Mouse (Mus musculus): ENCODE results near the gene Grhl1.
"Not testable (repeated sequence)": the region's sequence is repeated elsewhere in the genome, so short reads cannot be mapped to it uniquely, and the experiment has no call there.

The Grhl1 gene

DNA sequence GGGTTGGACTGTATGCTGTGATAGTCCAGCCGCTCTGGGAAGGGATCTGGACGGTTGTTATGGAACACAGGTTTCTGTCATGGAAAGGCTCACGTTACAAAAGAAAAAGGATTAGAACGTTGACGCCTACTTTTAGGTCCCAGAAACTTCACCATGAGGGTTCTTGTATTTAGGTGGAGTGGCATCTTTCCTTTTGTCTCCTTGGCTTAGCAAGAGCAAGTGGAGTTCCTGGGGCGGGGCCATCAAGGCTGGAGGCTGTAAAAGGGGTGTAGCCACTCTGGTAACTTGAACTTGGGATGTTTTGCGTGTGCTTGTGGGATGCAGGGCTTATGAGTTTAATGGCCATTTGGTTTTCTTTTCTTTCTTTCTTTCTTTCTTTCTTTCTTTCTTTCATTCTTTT is 18.3 kb downstream of the Grhl1 start:
- no peak for DNase-seq (ENCODE audit: low read depth, low spot score)

- no peak for DNase-seq (ENCODE audit: low read depth, low spot score)
Measured at GRCm38 (mm10) chr12:24592055-24592454, 20.0 kb downstream of the Grhl1 start.

DNA sequence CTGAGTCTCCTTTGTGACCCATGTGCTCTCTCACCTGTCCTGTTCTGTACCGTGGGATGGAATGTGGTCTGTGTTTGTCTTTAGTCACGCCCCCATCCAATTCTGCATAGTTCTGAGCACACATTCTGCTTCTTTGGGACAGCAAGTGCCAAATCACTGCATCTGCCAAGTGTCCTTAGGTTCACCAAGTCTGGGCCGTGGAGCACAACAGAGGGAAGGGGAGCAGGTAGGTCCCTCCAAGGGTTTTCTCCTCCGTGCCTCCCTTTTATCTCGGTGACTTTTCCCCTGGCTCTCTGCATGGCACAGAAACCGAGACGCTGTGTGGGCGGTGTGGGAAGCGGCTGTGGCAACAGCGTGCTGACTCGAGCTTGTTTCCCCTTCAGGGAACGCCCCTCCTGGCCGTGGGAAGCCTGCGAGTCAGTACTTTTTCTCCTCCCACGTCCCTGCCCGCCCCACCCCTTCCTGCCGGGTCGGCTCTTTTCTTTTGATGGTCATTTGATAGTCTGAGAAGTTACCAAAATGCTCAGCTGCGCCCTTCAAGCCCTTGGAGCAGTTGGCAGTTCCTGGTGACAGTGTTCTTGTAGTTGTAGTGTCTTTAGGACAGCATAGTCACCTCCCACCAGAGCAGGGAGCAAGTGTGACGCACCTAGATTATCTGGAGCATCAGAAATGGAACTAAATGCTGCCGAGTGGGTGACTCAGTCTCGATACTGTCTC is 21.0 kb downstream of the Grhl1 start:
- DNase-seq (ENCODE audit: low read depth, low spot score): no peak

- DNase-seq (ENCODE audit: low read depth, low spot score): no peak
Measured at GRCm38 (mm10) chr12:24597376-24597775, 25.3 kb downstream of the Grhl1 start.

- no peak for DNase-seq (ENCODE audit: low read depth, low spot score)
Measured at GRCm38 (mm10) chr12:24599366-24599895, 27.3 kb downstream of the Grhl1 start.

DNA sequence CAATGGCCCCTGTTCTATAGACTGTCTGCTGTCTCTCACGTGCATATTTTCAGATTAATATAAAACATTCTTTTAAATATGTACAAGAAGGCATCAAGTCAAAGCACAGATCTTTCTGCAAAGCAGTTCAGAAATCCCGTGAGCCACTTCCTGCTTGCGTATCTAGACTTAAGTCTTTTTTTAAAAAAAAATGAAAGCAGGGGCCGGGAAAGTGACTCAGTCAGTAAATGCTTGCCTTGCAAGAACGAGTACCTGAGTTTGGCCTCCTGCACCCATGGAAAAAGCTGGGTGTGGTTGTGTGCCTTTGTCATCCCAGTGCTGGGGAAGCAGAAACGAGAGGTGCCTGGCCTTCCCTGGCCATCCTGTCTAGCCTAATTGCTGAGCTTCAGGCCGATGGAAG is 28.0 kb downstream of the Grhl1 start:
- no peak for DNase-seq (ENCODE audit: low read depth, low spot score)

DNA sequence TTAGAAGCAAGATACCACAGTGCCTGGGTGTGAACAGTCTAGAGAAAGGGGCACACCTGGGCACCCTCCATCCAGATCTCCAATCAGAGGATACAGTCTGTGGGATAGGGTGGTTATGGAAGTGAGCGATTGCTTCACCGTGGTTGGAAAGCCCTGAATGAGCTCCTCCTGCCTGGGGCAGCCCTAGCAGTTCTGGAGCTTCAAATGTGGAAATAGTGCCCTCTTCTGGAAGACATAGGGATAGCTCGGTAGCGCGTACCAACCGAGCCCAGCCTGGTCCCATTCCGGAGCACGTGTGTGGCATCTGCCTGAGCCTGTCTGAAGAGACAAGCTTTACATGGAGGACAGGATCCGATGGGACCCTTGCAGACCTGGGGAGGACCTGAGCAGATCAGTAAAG is 28.7 kb downstream of the Grhl1 start:
- DNase-seq (ENCODE audit: low read depth, low spot score): no peak

DNA sequence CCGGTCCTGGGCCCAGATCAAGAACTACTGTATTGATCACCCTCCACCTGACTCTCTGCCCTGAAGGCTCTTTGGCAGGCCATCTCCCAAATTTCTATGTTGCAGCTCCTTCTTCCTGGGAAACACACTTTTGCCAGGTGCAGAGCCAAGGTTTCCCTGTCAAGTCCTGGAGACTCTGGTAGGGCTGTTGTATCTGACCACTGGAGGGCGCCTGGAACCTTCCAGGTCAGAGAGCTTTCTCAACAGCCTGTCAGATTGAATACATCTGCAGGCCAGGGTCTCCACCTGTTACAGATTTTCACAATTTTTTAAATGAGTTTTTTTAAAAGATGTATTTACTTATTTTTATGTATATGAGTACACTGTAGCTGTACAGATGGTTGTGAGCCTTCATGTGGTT is 31.2 kb downstream of the Grhl1 start:
- DNase-seq (ENCODE audit: low read depth, low spot score): no peak

DNA sequence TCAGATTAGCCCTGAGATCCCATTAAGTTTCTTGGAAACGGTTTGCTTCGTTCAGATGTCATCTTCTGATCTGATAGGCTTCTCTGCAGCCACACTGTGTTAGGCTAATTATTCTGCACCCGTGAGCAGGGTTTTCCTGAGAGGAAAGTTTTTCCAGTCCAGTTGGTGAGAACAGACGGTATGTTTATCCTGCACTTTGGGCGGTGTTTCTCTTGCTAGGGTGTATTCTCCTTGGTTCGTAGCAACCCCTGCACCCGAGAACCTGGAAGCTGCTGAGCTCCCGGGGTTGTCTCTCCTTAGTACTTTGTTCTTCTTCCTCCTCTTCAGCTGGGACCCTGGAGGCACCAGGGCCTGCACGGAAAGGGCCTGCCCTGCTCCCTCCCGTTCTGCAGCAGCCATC is 34.1 kb downstream of the Grhl1 start:
- DNase-seq (ENCODE audit: low read depth, low spot score): no peak

DNA sequence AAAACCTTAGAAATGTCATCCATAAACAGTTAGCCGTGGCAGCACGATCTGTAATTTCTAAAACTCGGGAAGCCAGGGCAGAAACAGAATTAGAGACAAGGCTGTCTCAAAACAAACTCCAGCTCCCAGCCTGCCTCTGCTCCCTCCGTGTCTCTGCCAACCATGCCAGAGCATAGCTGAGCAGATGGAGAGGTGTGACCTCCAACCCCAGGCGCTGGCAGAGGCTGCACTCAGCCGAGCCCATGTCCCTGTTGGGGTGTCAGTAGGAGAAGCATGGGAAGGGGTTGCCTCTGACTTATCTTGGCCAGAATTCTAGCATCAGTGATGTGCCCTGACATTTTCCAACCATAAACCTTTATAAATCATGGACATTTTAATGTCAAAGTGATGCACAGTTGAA is 40.5 kb downstream of the Grhl1 start:
- no peak for DNase-seq (ENCODE audit: low read depth, low spot score)

DNA sequence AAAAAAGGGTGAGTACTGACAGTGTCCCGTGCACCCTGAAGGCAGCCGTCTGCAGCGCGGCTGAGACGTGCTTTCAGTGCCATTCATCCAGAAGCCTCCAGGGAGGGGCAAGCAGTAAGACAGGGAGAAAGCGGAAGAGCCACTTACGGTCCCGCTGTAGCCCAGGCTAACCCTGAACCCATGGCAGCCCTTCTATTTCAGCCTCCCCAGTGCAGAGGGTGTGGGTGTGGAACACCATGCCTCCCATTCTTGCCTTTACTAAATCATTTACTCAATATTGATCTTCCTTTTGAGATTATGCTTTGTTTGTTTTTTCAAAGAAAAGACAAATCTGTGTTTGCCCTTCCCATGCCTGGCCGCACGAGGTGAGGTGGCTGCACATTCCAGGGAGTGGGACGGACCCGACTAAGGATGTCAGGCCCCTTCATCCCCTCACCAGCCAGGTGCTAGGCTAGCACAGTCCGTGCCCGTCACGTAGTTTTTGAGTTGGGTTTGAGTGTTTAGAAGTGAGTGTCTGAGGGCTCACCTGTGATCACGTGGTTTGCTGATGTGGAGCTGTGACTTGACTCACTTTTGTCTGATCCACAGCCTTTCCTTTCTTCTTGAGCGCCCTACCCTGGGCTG is 42.5 kb downstream of the Grhl1 start:
- no peak for DNase-seq (ENCODE audit: low read depth, low spot score)

GRCm38 (mm10) chr12:24615140-24615539 is 43.1 kb downstream of the Grhl1 start:
- no peak for DNase-seq (ENCODE audit: low read depth, low spot score)

- no peak for DNase-seq (ENCODE audit: low read depth, low spot score)
Measured at GRCm38 (mm10) chr12:24619436-24619835, 47.4 kb downstream of the Grhl1 start.

DNA sequence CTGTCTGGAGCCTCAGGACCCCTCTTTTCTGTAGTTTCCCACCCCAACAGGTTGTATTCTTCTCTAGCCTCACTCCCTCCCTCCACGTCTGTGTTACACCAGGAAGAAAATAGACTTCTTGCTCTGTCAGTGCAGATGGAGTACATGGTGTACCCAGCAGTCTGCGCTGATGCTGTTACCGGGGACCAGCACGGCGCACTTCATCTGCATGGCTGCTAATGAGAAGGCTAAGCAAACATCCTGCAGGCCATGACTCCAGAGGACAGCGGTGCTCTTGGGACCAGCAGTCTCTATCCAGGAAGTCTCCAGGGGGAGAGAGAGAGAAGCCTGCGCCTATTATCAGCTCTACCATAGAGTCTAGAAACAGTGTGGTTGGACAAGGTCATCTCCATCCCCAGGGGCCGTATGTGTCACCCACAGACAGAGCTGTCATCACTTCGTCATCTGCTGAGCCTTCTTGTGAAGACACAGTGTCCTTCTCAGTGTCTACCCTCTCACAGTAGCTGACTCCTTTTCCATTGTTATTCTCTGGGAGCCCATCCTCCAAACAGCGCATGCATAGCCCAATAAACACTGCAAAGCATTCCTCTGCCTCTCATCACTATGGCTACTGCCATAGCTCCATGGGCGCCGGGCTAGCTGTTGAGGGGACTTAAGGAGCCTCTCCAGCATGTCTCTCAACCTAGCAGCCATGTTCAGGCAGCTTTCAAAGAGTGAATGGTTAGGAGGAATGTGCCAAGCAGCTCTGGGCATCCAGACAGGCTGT is 51.6 kb downstream of the Grhl1 start:
- DNase-seq (ENCODE audit: low read depth, low spot score): no peak

GRCm38 (mm10) chr12:24626401-24626800 is 54.3 kb downstream of the Grhl1 start:
- DNase-seq (ENCODE audit: low read depth, low spot score): no peak

GRCm38 (mm10) chr12:24627215-24627614 is 55.1 kb downstream of the Grhl1 start:
- DNase-seq (ENCODE audit: low read depth, low spot score): no peak

DNA sequence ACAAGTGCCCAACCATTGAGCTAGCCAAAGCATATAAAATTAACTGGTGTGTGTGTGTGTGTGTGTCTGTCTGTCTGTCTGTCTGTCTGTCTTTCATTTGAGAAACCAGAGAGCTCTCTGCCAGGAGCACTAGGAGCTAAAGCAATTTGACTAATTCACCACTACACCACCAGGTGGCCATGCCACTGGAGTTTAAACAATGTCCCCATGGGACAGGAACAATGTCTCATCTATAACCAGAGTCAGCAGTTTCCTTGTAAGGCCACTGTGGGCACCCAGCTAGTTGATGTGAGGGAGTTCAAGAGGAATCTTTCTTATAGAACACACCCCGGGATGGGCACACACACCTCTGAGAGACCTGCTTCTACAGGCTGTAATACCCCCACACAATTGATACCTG is 58.1 kb downstream of the Grhl1 start:
- peak; percentile 5 for DNase-seq (ENCODE audit: low read depth, low spot score)

GRCm38 (mm10) chr12:24632404-24632803 is 60.3 kb downstream of the Grhl1 start:
- no peak for DNase-seq (ENCODE audit: low read depth, low spot score)

DNA sequence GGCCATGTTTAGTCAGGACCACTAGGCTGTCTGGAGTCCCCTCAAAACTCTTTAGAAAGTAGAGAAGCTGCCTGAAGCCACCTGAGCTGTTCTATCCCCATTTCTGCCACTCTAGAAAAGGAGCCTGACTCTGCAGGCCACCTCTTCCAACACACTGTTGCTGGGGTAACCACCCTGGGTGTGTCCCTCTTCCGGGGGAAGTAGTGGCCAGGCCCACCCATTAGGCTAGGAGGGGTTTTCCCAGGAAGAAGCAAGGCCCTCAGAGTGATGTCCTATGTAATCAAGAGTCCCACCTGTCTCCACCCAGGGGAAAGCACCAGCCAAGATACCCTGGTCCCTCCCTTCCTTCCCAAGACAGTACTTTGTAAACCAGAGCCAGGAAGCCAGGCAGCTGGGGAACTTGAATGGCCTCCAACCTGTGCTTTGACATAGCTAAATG is 61.7 kb downstream of the Grhl1 start:
- no peak for DNase-seq (ENCODE audit: low read depth, low spot score)

DNA sequence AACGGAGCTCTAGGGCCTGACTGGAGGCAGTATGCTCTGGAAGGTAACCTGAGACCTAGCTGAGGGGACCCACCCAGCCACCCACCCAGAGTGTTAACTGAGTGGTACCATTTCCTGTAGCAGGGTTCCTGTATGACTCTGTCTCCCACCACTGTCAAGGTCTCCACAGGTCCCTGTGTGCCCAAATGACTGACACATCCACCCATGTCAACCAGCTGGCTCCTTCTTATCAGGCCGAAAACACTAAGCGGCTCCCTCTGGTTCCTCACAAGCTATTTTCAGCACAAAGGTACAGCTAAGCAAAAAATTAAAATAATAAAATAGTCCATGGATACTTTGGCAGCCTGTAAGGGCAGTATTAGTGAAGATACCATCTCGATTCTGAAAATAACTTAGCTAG is 62.1 kb downstream of the Grhl1 start:
- DNase-seq (ENCODE audit: low read depth, low spot score): no peak

DNA sequence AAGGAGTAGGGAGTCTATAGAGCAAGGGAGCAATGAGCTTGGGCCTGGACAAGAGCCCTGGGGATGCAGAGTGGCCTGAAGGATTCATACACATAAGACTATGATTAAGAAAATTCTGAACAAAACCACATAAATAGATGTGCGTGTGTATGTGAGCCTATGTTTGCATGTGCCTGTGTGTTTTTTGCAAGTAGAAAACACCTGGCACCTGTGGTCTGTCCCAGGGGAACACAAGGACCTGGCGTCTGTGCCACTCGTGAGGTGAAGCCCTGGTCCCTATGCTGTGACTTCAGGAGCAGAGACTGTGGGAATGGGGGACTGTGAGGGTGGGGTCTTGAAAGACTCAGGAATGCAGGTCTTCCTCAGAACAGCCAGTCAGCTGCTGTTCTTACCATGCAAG is 62.6 kb downstream of the Grhl1 start:
- DNase-seq (ENCODE audit: low read depth, low spot score): no peak

DNA sequence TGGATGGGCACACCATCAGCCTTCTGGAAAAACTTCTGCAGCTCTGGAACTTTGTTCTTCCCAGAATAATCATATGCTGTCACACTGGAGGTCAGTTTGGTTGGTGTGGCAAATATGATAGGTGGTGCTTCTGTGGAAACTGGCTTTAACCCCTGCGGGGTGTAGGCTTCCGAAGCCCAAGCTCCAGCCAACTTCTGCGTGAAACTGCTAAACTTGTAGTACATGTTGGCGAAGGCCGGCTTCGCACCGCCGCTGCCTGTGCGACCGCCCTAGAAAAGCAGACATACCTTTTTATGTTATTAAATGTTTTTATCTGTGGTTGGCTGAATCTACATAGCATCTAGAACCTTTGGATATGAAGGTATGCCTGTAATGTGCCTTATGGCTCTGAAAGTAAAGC is 66.7 kb downstream of the Grhl1 start:
- DNase-seq (ENCODE audit: low read depth, low spot score): not testable (repeated sequence)
